Mouse (Mus musculus): ENCODE data around the gene Aebp1. TPM values are rescaled to one million over a fixed set of nuclear protein-coding genes. Genes with fewer than 3 reads are reported as not detected.

The Aebp1 gene
- polyA plus RNA-seq, 2 experiments from 2014 or later: 0.35 to 0.51 TPM

GRCm38 (mm10) chr11:5897839-5898238 lies 36.1 kb downstream of the Aebp1 start:
- ATAC-seq: no peak

GRCm38 (mm10) chr11:5898531-5898930 lies 36.8 kb downstream of the Aebp1 start, which contains the start of gene Myl7:
Gene Myl7, minus strand, starts transcription at chr11:5898782.
- no peak for ATAC-seq

- no peak for ATAC-seq
Measured at GRCm38 (mm10) chr11:5899286-5899685, 37.5 kb downstream of the Aebp1 start.

GRCm38 (mm10) chr11:5901320-5901719 lies 39.6 kb downstream of the Aebp1 start:
- no peak for ATAC-seq

GRCm38 (mm10) chr11:5901950-5902349 lies 40.2 kb downstream of the Aebp1 start:
- ATAC-seq: no peak

GRCm38 (mm10) chr11:5902390-5902789 lies 40.6 kb downstream of the Aebp1 start:
- ATAC-seq: no peak

GRCm38 (mm10) chr11:5903844-5904243 lies 42.1 kb downstream of the Aebp1 start:
- no peak for ATAC-seq

GRCm38 (mm10) chr11:5904357-5904756 lies 42.6 kb downstream of the Aebp1 start:
- ATAC-seq: no peak

- ATAC-seq: no peak
Measured at GRCm38 (mm10) chr11:5904871-5905270, 43.1 kb downstream of the Aebp1 start.

GRCm38 (mm10) chr11:5905778-5906518 lies 44.2 kb downstream of the Aebp1 start:
- ATAC-seq: no peak

GRCm38 (mm10) chr11:5907096-5907495 lies 45.3 kb downstream of the Aebp1 start:
- ATAC-seq: no peak

- no peak for ATAC-seq
Measured at GRCm38 (mm10) chr11:5908642-5909041, 46.9 kb downstream of the Aebp1 start.

GRCm38 (mm10) chr11:5912635-5913034 lies 50.9 kb downstream of the Aebp1 start:
- ATAC-seq: no peak

- ATAC-seq: no peak
Measured at GRCm38 (mm10) chr11:5913256-5913655, 51.5 kb downstream of the Aebp1 start.

- ATAC-seq: no peak
Measured at GRCm38 (mm10) chr11:5913936-5914335, 52.2 kb downstream of the Aebp1 start.

- no peak for ATAC-seq
Measured at GRCm38 (mm10) chr11:5914940-5915339, 53.2 kb downstream of the Aebp1 start.

GRCm38 (mm10) chr11:5915429-5916177 lies 53.9 kb downstream of the Aebp1 start:
- no peak for ATAC-seq

GRCm38 (mm10) chr11:5916178-5916548 lies 54.4 kb downstream of the Aebp1 start:
- ATAC-seq: no peak

GRCm38 (mm10) chr11:5918111-5918510 lies 56.4 kb downstream of the Aebp1 start:
- no peak for ATAC-seq

- ATAC-seq: no peak
Measured at GRCm38 (mm10) chr11:5919606-5920005, 57.9 kb downstream of the Aebp1 start.

GRCm38 (mm10) chr11:5920323-5920960 lies 58.7 kb downstream of the Aebp1 start:
- ATAC-seq: no peak

Measured in CD4-positive, CD25-positive, alpha-beta regulatory T cell, adult 4 months (primary cell).